Mouse (Mus musculus): Measurements from ENCODE around the gene Mgat3. TPM values are rescaled to one million over a fixed set of nuclear protein-coding genes. Genes with fewer than 3 reads are reported as not detected.
A peak's percentile ranks its signal among the peaks of the same experiment; 100 is the strongest.

The Mgat3 gene
- polyA plus RNA-seq, 1 experiment from 2014 or later, result 0.44 TPM

DNA sequence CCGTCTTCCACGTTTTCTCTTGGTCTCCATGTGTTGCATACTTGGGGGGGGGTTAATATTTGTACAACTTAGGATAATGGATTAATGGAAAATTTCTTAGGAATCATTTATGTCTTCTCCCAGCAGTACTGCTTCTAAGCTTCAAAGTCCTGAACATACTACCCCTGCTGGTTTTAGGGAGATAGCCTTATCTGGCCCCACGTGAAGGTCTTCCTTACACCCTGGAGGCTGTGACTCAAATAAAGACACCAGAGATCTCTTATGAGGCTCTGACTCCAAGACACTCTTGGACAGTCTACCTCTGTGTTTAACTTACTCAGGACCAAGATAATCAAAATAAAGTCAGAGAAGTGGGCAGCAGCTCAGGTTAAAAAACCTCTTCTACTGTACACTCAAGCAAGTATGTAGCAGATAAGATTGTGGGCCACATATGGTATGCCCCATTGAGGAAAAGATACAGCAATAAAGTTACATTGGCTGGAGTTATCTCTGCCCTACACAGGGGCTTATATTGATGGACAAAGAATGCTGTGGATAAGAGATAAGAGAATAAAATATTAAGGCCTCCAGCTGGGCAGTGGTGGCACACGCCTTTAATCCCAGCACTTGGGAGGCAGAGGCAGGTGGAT, 8.7 kb downstream of the Mgat3 start:
- no peaks in the 10 kb centered on the region for H3K9me3 ChIP-seq (replicated peaks)
- no peak overlapping the region for H3K4me2 ChIP-seq
- WGBS (ENCODE audit: insufficient replicate concordance), result 55% methylated on average over 4 of the region's 4 CpGs
- H3K9ac ChIP-seq, result no peak overlapping the region
- peaks cover 19% of the 10 kb centered on the region; the same call in 1 of the 2 replicates for H3K27me3 ChIP-seq
- H3K27ac ChIP-seq, result peak overlapping the region; percentile 77
- peaks cover 44% of the 10 kb centered on the region for H3K4me1 ChIP-seq (replicated peaks)
- DNase-seq, result peak; percentile 56
- no peak overlapping the region for H3K4me3 ChIP-seq (replicated peaks)
- ATAC-seq (ENCODE audit: low read depth), result peak; percentile 89
- H3K36me3 ChIP-seq, result 0 out of 2 replicates have a peak, but pooled peaks cover 3% of the 10 kb centered on the region

DNA sequence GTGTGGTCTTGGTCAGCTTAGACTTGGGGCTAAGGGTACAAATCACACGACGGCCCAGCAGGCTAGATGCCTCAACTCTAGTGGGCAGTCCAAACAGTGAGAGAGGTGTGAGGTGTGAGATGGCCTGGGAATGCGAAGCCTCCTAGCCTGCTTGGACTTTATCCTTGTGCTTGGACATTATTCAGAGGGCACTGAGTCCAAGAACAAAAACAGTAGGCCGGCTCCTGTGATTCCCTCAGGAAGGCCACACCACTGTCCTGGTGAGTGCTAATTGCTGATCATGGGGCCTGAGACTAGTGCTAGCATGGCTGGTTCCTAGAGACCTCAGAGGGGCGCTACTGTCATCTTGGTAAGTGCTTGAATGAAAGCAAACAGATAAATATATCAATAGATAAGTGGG, 15.4 kb downstream of the Mgat3 start:
- Histone ChIP-seq H3K27ac (no peak overlapping the region), H3K4me3 (replicated peaks) (no peak overlapping the region), H3K4me2 (no peak overlapping the region), H3K27me3 (peaks cover 5% of the 10 kb centered on the region), H3K9ac (no peak overlapping the region), H3K4me1 (replicated peaks) (peaks cover 36% of the 10 kb centered on the region), H3K9me3 (replicated peaks) (no peaks in the 10 kb centered on the region), H3K36me3 (no peaks in the 10 kb centered on the region)
- ATAC-seq (ENCODE audit: low read depth) (no peak), DNase-seq (no peak)
- 63% methylated on average over 5 of the region's 5 CpGs for WGBS (ENCODE audit: insufficient replicate concordance)

DNA sequence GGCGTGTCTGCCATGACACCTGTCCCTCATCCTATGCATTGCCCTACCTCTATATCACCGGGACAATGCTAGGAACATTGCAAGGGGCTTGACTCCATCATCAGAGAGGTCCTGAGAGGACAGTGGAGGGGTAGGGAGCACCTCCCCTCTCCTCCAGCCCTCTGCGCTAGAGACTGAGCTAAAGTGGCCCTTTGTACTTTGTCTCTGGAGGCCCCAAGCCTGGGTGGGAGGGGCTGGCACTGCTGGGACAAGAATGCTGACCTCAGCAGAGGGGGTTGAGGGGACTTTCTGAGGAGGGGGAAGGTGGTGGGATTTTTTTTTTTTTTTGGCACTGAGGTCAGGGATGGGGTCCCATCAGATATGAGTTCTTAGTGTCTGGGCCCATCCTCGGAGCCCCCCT, 16.6 kb downstream of the Mgat3 start:
- no peak for DNase-seq

DNA sequence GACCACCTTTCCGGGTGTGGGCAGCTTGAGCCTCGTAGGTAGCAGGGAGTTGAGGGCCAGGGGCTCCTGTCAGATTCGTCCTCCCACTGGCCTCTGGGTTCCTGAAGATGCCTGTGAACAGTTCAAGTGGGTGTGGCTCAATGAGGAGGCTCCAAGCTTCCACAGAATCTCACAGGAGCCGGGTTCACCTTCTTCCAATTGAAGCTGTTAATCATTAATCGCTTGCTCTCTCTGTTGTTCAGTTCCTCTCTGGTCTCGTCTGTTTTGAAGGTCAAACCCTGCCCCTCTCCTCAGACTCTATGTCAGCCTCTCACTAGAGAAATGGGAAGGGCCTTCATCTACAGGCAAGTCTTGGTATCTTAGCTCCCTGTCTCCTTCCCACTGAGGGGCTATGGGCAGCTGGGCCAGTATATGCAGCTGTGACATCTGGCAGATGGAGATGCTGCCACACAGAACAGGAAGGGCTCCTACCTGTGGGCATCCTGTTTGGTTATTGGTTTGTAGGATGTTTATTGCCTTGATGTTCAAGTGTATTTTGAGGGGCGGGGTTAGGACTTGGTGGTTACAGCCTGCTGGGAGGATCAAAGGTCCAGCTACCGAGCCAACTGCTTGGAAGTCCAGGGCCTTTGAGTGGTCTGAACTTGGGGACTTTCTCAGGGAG, 18.2 kb downstream of the Mgat3 start:
- no peak for ATAC-seq (ENCODE audit: low read depth)
- no peak overlapping the region for H3K4me2 ChIP-seq

More for the DNA sequence above, 16.6 kb downstream of the Mgat3 start:
- no peak overlapping the region for H3K4me3 ChIP-seq (replicated peaks)
- H3K36me3 ChIP-seq, result no peaks in the 10 kb centered on the region
- no peak overlapping the region for H3K27ac ChIP-seq
- no peak for ATAC-seq (ENCODE audit: low read depth)
- no peak overlapping the region for H3K4me2 ChIP-seq
- peaks cover 36% of the 10 kb centered on the region for H3K4me1 ChIP-seq (replicated peaks)
- no peaks in the 10 kb centered on the region for H3K9me3 ChIP-seq (replicated peaks)
- peaks cover 8% of the 10 kb centered on the region for H3K27me3 ChIP-seq
- WGBS (ENCODE audit: insufficient replicate concordance), result 67% methylated on average over 4 of the region's 4 CpGs
- no peak overlapping the region for H3K9ac ChIP-seq

DNA sequence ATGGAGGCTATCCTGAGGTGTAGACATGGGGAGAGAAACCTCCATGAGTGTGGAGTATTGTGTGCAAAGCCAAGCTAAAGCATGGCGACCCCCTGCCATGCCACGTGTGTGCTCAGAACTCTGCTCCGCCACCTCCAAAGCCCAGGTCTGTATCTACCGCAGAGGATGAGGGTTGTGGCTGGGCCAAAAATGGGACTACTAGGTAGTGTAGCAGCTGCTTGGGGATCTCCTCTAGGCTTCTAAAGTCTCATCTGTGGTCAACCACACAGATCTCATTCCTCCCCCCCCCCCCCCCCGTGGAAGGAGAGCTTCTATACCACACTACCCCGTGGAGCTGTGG, 18.7 kb downstream of the Mgat3 start:
- H3K36me3 ChIP-seq, result no peaks in the 10 kb centered on the region
- no peak overlapping the region for H3K9ac ChIP-seq
- H3K27me3 ChIP-seq, result peaks cover 5% of the 10 kb centered on the region
- 73% methylated on average over 6 of the region's 6 CpGs for WGBS (ENCODE audit: insufficient replicate concordance)
- ATAC-seq (ENCODE audit: low read depth), result no peak
- no peak overlapping the region for H3K4me3 ChIP-seq (replicated peaks)
- no peaks in the 10 kb centered on the region for H3K9me3 ChIP-seq (replicated peaks)
- no peak overlapping the region for H3K4me2 ChIP-seq
- H3K4me1 ChIP-seq (replicated peaks), result peaks cover 27% of the 10 kb centered on the region
- H3K27ac ChIP-seq, result no peak overlapping the region
- no peak for DNase-seq

More for the DNA sequence above, 18.2 kb downstream of the Mgat3 start:
- H3K36me3 ChIP-seq, result no peaks in the 10 kb centered on the region
- 44% methylated on average over 8 of the region's 8 CpGs for WGBS (ENCODE audit: insufficient replicate concordance)
- peaks cover 5% of the 10 kb centered on the region for H3K27me3 ChIP-seq
- no peak overlapping the region for H3K4me3 ChIP-seq (replicated peaks)
- no peak for DNase-seq
- H3K27ac ChIP-seq, result peak overlapping the region; percentile 47; the same call in 1 of the 2 replicates
- H3K9me3 ChIP-seq (replicated peaks), result no peaks in the 10 kb centered on the region
- H3K4me1 ChIP-seq (replicated peaks), result peaks cover 29% of the 10 kb centered on the region
- no peak overlapping the region for H3K9ac ChIP-seq

DNA sequence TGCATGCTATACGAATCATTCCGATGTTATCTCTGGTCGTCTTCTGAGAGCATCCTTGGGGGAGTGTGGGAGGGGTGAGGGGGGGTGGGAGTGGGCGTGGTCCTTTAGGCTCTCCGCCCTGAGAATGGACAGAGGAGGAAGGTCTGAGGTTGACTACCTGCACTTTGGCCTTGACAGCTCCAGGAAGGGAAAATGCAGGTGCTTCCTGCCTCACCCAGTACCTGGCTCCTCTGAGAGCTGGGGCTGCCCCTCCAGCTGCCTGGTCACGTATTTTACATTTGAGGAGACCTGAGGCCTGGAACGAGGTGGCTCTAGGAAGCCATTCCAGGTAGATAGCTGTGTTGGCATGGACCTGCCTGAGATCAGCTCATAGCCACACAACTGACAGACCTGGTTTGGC, 19.3 kb downstream of the Mgat3 start:
- Histone ChIP-seq H3K36me3 (no peaks in the 10 kb centered on the region), H3K4me2 (no peak overlapping the region), H3K9ac (no peak overlapping the region), H3K4me3 (replicated peaks) (no peak overlapping the region), H3K4me1 (replicated peaks) (peaks cover 27% of the 10 kb centered on the region), H3K27me3 (peaks cover 5% of the 10 kb centered on the region), H3K27ac (no peak overlapping the region), H3K9me3 (replicated peaks) (no peaks in the 10 kb centered on the region)
- no peak for DNase-seq
- ATAC-seq (ENCODE audit: low read depth), result no peak
- WGBS (ENCODE audit: insufficient replicate concordance), result 48% methylated on average over 7 of the region's 7 CpGs

DNA sequence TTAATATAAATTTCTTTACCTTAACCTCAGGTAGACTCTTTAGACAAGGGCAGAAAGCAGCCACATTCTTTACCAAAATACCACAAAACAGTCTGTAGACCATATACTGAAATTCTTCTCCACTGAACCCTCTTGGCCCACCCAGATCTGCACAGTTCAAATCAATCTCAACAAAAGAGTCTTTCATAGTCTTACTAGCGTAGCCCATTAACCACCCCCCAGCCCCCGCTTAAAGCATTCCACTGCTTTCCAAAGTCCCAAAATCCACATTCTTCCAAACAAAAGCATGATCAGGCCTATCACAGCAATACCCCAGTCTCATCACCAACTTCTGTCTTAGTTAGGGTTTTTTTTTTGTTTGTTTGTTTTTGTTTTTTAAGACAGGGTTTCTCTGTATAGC, 26.0 kb downstream of the Mgat3 start:
- ATAC-seq (ENCODE audit: low read depth) (no peak), DNase-seq (no peak)
- no peak overlapping the region for H3K4me2 ChIP-seq
- H3K9me3 ChIP-seq (replicated peaks), result no peaks in the 10 kb centered on the region
- WGBS (ENCODE audit: insufficient replicate concordance), result 68% methylated on average over 2 of the region's 2 CpGs
- H3K9ac ChIP-seq, result no peak overlapping the region
- H3K4me1 ChIP-seq (replicated peaks), result 0 out of 2 replicates have a peak, but pooled peaks cover 2% of the 10 kb centered on the region
- 0 out of 2 replicates have a peak, but pooled peaks cover 6% of the 10 kb centered on the region for H3K27me3 ChIP-seq
- H3K36me3 ChIP-seq, result 0 out of 2 replicates have a peak, but pooled peaks cover 2% of the 10 kb centered on the region
- H3K27ac ChIP-seq, result no peak overlapping the region
- H3K4me3 ChIP-seq (replicated peaks), result no peak overlapping the region

DNA sequence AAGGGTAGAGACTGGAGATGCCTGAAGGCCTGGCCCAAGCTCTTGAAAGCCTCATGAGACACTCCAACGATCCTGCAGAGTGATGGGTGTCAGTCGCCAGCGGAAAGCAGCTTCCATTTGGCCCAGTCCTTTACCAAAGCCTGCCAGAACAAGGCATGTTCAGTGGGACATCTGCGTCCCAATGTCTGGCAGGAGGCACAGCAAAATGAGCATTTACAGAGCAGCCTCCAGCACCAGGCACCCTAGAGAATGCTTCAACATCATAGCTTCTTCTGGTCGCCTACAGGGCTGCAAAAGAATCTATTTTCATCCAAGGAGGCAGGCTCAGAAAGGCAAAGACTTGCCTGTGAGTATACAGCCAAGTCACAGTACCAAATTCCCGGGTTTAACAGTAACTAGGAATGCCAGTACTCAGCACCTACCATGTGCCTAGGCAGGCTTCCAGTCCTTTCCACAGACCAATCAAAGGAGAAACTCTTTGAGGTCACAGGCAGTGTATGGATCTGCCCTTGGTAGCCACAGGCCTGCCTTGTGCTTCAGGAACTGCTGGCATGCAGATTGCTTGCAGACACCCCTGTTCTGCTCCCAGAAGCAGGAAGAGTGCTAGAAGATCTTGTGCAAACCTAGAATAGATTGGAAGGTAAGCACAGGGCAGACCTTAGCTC, 28.7 kb downstream of the Mgat3 start:
- H3K36me3 ChIP-seq, result 0 out of 2 replicates have a peak, but pooled peaks cover 2% of the 10 kb centered on the region
- H3K9me3 ChIP-seq (replicated peaks), result no peaks in the 10 kb centered on the region
- H3K27ac ChIP-seq, result no peak overlapping the region
- no peak overlapping the region for H3K9ac ChIP-seq
- WGBS (ENCODE audit: insufficient replicate concordance), result 57% methylated on average over 6 of the region's 6 CpGs
- peaks cover 9% of the 10 kb centered on the region; the same call in 1 of the 2 replicates for H3K27me3 ChIP-seq
- H3K4me1 ChIP-seq (replicated peaks), result 0 out of 2 replicates have a peak, but pooled peaks cover 2% of the 10 kb centered on the region
- no peak for DNase-seq
- no peak overlapping the region for H3K4me3 ChIP-seq (replicated peaks)
- no peak for ATAC-seq (ENCODE audit: low read depth)
- H3K4me2 ChIP-seq, result no peak overlapping the region

DNA sequence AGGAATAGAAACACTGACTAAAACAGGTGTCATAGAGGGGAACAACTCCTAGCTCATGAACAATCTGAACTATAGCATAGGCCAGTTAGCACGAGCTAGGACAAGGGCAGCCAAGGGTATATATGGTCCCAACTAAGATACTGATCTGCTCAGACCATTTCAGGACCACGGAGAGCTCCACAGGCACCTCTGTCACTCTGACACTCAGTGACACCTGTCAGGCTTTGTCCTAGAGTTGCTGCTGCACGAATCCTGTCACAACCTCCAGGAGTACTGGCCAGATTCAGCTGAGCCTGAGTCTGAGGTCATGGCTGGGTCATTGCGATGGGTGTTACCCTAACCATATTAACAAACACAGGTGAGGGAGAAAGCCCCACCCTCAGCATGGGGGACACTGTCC, 29.9 kb downstream of the Mgat3 start:
- WGBS (ENCODE audit: insufficient replicate concordance), result 27% methylated on average over 4 of the region's 4 CpGs
- Histone ChIP-seq H3K9ac (no peak overlapping the region), H3K36me3 (no peaks in the 10 kb centered on the region), H3K4me3 (replicated peaks) (no peak overlapping the region), H3K9me3 (replicated peaks) (no peaks in the 10 kb centered on the region), H3K27me3 (peaks cover 9% of the 10 kb centered on the region; the same call in 1 of the 2 replicates), H3K4me1 (replicated peaks) (0 out of 2 replicates have a peak, but pooled peaks cover 2% of the 10 kb centered on the region), H3K4me2 (no peak overlapping the region), H3K27ac (no peak overlapping the region)
- ATAC-seq (ENCODE audit: low read depth) (0 out of 2 replicates have a peak, but pooled peaks have one; percentile 29), DNase-seq (peak; percentile 41)

DNA sequence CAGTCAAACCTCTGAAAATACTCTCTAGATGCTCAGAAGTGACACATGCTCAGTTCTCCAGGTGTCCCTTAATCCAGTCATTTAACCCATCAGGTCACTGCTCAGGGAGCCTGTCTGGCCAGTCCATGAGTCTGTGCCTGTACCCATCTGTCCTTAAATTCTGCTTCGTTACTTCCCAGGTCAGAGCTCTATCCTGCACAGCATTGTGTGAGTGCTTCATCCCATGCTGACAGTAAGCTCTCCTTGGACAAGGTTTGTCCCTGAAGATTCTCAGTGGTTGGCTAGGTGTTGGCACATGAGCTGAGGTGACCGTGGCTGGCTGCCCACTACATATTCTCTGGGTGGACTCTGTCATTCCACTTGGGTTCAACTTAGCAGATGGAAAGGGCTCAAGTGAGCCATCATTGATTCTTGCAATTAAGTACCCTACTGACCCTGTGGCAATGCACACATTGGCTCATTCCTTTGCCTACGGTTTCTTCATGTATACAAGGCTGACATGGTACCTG, 32.6 kb downstream of the Mgat3 start:
- ATAC-seq (ENCODE audit: low read depth) (no peak), DNase-seq (no peak)
- no peak overlapping the region for H3K27ac ChIP-seq
- H3K9ac ChIP-seq, result no peak overlapping the region
- 65% methylated on average over 3 of the region's 3 CpGs for WGBS (ENCODE audit: insufficient replicate concordance)
- no peak overlapping the region for H3K4me2 ChIP-seq
- 0 out of 2 replicates have a peak, but pooled peaks cover 2% of the 10 kb centered on the region for H3K4me1 ChIP-seq (replicated peaks)
- H3K4me3 ChIP-seq (replicated peaks), result no peak overlapping the region
- H3K27me3 ChIP-seq, result peaks cover 16% of the 10 kb centered on the region; the same call in 1 of the 2 replicates
- H3K9me3 ChIP-seq (replicated peaks), result no peaks in the 10 kb centered on the region
- no peaks in the 10 kb centered on the region for H3K36me3 ChIP-seq

DNA sequence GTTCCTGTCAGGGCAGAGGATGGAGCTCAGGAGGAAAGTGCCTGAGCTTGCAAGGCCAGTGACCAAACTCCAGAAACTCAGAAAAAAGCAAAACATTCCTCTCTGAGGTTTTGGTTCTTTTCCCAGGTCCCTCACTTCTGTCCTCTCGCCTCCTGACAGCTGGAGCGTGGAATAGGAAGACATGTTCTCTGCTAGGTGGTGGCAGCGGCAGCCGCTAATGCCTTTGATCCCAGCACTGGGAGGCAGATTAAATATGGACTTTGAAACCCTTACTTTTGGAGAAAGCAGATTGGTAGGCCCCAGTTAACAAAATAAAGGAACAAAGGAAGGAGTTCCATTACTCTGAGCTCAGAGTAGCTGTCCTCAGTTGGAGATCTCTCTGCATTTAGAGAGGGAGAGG, 34.9 kb downstream of the Mgat3 start:
- H3K27ac ChIP-seq, result no peak overlapping the region
- no peak overlapping the region for H3K4me3 ChIP-seq (replicated peaks)
- H3K27me3 ChIP-seq, result peaks cover 21% of the 10 kb centered on the region; the same call in 1 of the 2 replicates
- 39% methylated on average over 4 of the region's 4 CpGs for whole genome bisulfite sequencing (ENCODE audit: insufficient replicate concordance)
- no peak overlapping the region for H3K4me2 ChIP-seq
- H3K4me1 ChIP-seq (replicated peaks), result peaks cover 8% of the 10 kb centered on the region
- H3K36me3 ChIP-seq, result no peaks in the 10 kb centered on the region
- DNase-seq (no peak), ATAC-seq (ENCODE audit: low read depth) (no peak)
- H3K9me3 ChIP-seq (replicated peaks), result no peaks in the 10 kb centered on the region
- H3K9ac ChIP-seq, result no peak overlapping the region

All from liver, embryonic 13.5 days (tissue).